Mouse (Mus musculus): Measurements from ENCODE around the gene 1810046K07Rik. TPM values are rescaled to one million over a fixed set of nuclear protein-coding genes. Genes with fewer than 3 reads are reported as not detected.
A peak's percentile ranks its signal among the peaks of the same experiment; 100 is the strongest.

Gene 1810046K07Rik
- not detected in 2 replicates for polyA plus RNA-seq (2014; fragmentation: Nextera tagmentation; extraction: Ambion mirVana)

DNA sequence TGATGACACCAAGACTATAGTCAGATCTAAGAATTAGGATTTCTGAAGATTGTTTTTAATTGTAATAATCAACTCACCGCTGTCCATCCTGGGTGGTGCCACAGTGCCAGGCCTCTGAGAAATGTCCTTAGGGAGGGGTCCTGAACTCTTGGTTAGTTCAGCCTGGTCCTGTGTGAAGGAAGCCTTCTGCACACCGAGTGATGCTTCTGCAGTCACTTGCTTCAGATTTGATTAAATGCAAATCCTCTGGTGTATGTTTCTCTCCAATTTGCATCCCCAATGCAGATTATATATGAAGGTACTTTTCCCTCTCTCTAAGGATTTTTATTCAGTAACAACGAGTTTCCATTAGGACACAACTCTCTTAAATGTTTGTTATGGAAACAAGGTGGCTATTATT is at the start of gene 1810046K07Rik:
TSS of gene 1810046K07Rik (minus strand) at position 187 of the 400 bp plus-strand sequence.
- WGBS: 91% methylated on average over 3 of the region's 3 CpGs
- no peaks in the 10 kb centered on the region for H3K27me3 ChIP-seq (ENCODE audit: control insufficient read depth, insufficient read depth, low read length)
- H3K27ac ChIP-seq (ENCODE audit: low read depth, low read length): no peak within 1 kb of the TSS
- H3K9me3 ChIP-seq (ENCODE audit: control insufficient read depth, low read length): no peaks in the 10 kb centered on the region
- no peak within 1 kb of the TSS for H3K4me2 ChIP-seq (ENCODE audit: low read depth)
- no peaks in the 10 kb centered on the region for H3K36me3 ChIP-seq (ENCODE audit: control insufficient read depth, insufficient read depth, low read length)
- no peak within 1 kb of the TSS for H3K9ac ChIP-seq (ENCODE audit: low read length)
- no peak for DNase-seq (ENCODE audit: low spot score)
- H3K4me1 ChIP-seq (ENCODE audit: control insufficient read depth, insufficient read depth, low read length): no peaks in the 10 kb centered on the region
- no peak within 1 kb of the TSS for H3K4me3 ChIP-seq (ENCODE audit: low read depth, low read length)
- ATAC-seq (ENCODE audit: insufficient read depth, low FRiP score, low TSS enrichment): no peak

- no peak for ATAC-seq (ENCODE audit: insufficient read depth, low FRiP score, low TSS enrichment)
- no peaks in the 10 kb centered on the region for H3K4me1 ChIP-seq (ENCODE audit: control insufficient read depth, insufficient read depth, low read length)
- 73% methylated on average over 3 of the region's 3 CpGs for WGBS
- H3K4me3 ChIP-seq (ENCODE audit: low read depth, low read length): no peak overlapping the region
- H3K27me3 ChIP-seq (ENCODE audit: control insufficient read depth, insufficient read depth, low read length): no peaks in the 10 kb centered on the region
- H3K27ac ChIP-seq (ENCODE audit: low read depth, low read length): no peak overlapping the region
- DNase-seq (ENCODE audit: low spot score): no peak
- H3K4me2 ChIP-seq (ENCODE audit: low read depth): no peak overlapping the region
- no peak overlapping the region for H3K9ac ChIP-seq (ENCODE audit: low read length)
- no peaks in the 10 kb centered on the region for H3K36me3 ChIP-seq (ENCODE audit: control insufficient read depth, insufficient read depth, low read length)
- no peaks in the 10 kb centered on the region for H3K9me3 ChIP-seq (ENCODE audit: control insufficient read depth, low read length)
Observed at GRCm38 (mm10) chr9:51369560-51369959, 40.8 kb upstream of the 1810046K07Rik start.

DNA sequence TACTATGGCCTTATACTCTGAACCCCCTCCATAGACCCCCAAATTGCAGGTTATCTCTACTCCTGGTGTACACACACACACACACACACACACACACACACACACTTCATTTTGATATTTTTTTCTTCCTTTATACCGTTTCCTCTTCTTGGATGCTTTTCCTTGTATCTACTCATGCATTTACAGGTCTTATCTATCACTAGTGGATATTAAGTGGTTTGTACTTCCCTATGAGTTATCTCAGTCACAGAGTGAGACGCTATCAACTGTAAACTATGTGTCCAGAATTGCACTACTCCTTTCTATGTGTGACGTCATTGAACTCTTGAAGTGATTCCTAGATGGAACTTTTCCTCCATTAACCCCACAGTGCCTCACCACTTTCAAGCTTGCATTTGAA is 38.4 kb upstream of the 1810046K07Rik start:
- Histone ChIP-seq H3K9ac (ENCODE audit: low read length) (no peak overlapping the region), H3K4me3 (ENCODE audit: low read depth, low read length) (no peak overlapping the region), H3K4me1 (ENCODE audit: control insufficient read depth, insufficient read depth, low read length) (no peaks in the 10 kb centered on the region), H3K4me2 (ENCODE audit: low read depth) (no peak overlapping the region), H3K9me3 (ENCODE audit: control insufficient read depth, low read length) (no peaks in the 10 kb centered on the region), H3K27ac (ENCODE audit: low read depth, low read length) (no peak overlapping the region), H3K36me3 (ENCODE audit: control insufficient read depth, insufficient read depth, low read length) (no peaks in the 10 kb centered on the region), H3K27me3 (ENCODE audit: control insufficient read depth, insufficient read depth, low read length) (no peaks in the 10 kb centered on the region)
- ATAC-seq (ENCODE audit: insufficient read depth, low FRiP score, low TSS enrichment) (no peak), DNase-seq (ENCODE audit: low spot score) (no peak)
- WGBS: 93% methylated on average over 3 of the region's 3 CpGs

DNA sequence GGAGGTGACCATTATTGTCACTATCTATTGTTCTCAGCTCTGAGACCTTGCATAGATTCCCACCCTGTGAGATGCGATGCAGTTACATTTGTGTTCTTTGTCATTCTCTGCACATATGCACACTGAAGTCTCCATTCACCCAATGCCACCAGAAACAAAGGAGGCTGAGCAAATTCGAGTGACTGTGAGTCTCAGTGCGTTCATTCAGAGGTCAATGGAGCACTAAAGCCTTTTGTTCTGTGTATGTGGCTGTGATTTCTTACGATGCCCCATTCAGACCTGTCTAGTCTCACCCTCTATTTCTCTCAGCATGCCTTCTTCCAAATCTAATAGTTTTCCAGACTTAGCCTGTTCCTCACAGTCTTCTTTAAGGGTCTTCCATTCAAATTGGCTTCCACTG is 35.3 kb upstream of the 1810046K07Rik start:
- 38% methylated on average over 4 of the region's 4 CpGs for WGBS

GRCm38 (mm10) chr9:51353511-51353910 is 24.8 kb upstream of the 1810046K07Rik start:
- no peaks in the 10 kb centered on the region for H3K4me1 ChIP-seq (ENCODE audit: control insufficient read depth, insufficient read depth, low read length)
- no peak overlapping the region for H3K4me2 ChIP-seq (ENCODE audit: low read depth)
- no peak overlapping the region for H3K27ac ChIP-seq (ENCODE audit: low read depth, low read length)
- no peaks in the 10 kb centered on the region for H3K36me3 ChIP-seq (ENCODE audit: control insufficient read depth, insufficient read depth, low read length)
- H3K27me3 ChIP-seq (ENCODE audit: control insufficient read depth, insufficient read depth, low read length): no peaks in the 10 kb centered on the region
- ATAC-seq (ENCODE audit: insufficient read depth, low FRiP score, low TSS enrichment): no peak
- H3K9ac ChIP-seq (ENCODE audit: low read length): no peak overlapping the region
- no peak overlapping the region for H3K4me3 ChIP-seq (ENCODE audit: low read depth, low read length)
- 83% methylated on average over 3 of the region's 3 CpGs for WGBS
- no peak for DNase-seq (ENCODE audit: low spot score)
- no peaks in the 10 kb centered on the region for H3K9me3 ChIP-seq (ENCODE audit: control insufficient read depth, low read length)

More for the DNA sequence above, 35.3 kb upstream of the 1810046K07Rik start:
- no peaks in the 10 kb centered on the region for H3K36me3 ChIP-seq (ENCODE audit: control insufficient read depth, insufficient read depth, low read length)
- H3K27me3 ChIP-seq (ENCODE audit: control insufficient read depth, insufficient read depth, low read length): no peaks in the 10 kb centered on the region
- H3K4me1 ChIP-seq (ENCODE audit: control insufficient read depth, insufficient read depth, low read length): no peaks in the 10 kb centered on the region
- peak; percentile 48; the same call in 1 of the 2 replicates for ATAC-seq (ENCODE audit: insufficient read depth, low FRiP score, low TSS enrichment)
- H3K4me2 ChIP-seq (ENCODE audit: low read depth): no peak overlapping the region
- peak; percentile 32 for DNase-seq (ENCODE audit: low spot score)
- no peak overlapping the region for H3K27ac ChIP-seq (ENCODE audit: low read depth, low read length)
- no peak overlapping the region for H3K4me3 ChIP-seq (ENCODE audit: low read depth, low read length)
- H3K9me3 ChIP-seq (ENCODE audit: control insufficient read depth, low read length): no peaks in the 10 kb centered on the region
- no peak overlapping the region for H3K9ac ChIP-seq (ENCODE audit: low read length)

DNA sequence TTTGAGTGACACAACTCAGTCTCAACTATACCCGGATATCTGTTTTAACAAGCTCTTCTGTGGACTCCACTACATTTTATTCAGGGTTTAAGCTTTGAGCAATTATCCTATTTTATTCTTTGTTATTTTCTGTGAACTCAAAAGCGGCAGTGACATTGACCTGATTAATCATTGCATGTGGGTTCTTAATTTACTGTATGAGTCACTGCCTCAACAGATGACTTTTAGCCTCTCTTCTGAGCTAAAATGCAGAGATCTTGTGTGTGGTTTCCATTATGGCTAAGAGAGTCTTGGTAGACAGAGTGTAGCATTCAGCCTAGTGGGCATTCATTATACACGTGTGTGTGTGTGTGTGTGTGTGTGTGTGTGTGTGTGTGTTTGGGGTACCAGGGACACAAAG is 24.2 kb upstream of the 1810046K07Rik start:
- DNase-seq (ENCODE audit: low spot score) (no peak), ATAC-seq (ENCODE audit: insufficient read depth, low FRiP score, low TSS enrichment) (no peak)
- Histone ChIP-seq H3K27ac (ENCODE audit: low read depth, low read length) (no peak overlapping the region), H3K27me3 (ENCODE audit: control insufficient read depth, insufficient read depth, low read length) (no peaks in the 10 kb centered on the region), H3K36me3 (ENCODE audit: control insufficient read depth, insufficient read depth, low read length) (no peaks in the 10 kb centered on the region), H3K4me2 (ENCODE audit: low read depth) (no peak overlapping the region), H3K4me3 (ENCODE audit: low read depth, low read length) (no peak overlapping the region), H3K9me3 (ENCODE audit: control insufficient read depth, low read length) (no peaks in the 10 kb centered on the region), H3K4me1 (ENCODE audit: control insufficient read depth, insufficient read depth, low read length) (no peaks in the 10 kb centered on the region), H3K9ac (ENCODE audit: low read length) (no peak overlapping the region)
- 93% methylated on average over 3 of the region's 3 CpGs for WGBS

- 78% methylated on average over 5 of the region's 5 CpGs for WGBS
Observed at GRCm38 (mm10) chr9:51349422-51349821, 20.7 kb upstream of the 1810046K07Rik start.

GRCm38 (mm10) chr9:51345768-51346167 is 17.1 kb upstream of the 1810046K07Rik start:
- no peaks in the 10 kb centered on the region for H3K4me1 ChIP-seq (ENCODE audit: control insufficient read depth, insufficient read depth, low read length)
- H3K9ac ChIP-seq (ENCODE audit: low read length): no peak overlapping the region
- no peak overlapping the region for H3K4me2 ChIP-seq (ENCODE audit: low read depth)
- DNase-seq (ENCODE audit: low spot score) (no peak), ATAC-seq (ENCODE audit: insufficient read depth, low FRiP score, low TSS enrichment) (no peak)
- H3K27me3 ChIP-seq (ENCODE audit: control insufficient read depth, insufficient read depth, low read length): no peaks in the 10 kb centered on the region
- H3K27ac ChIP-seq (ENCODE audit: low read depth, low read length): no peak overlapping the region
- H3K9me3 ChIP-seq (ENCODE audit: control insufficient read depth, low read length): no peaks in the 10 kb centered on the region
- H3K4me3 ChIP-seq (ENCODE audit: low read depth, low read length): no peak overlapping the region
- no peaks in the 10 kb centered on the region for H3K36me3 ChIP-seq (ENCODE audit: control insufficient read depth, insufficient read depth, low read length)
- WGBS: 92% methylated on average over 9 of the region's 9 CpGs

More at GRCm38 (mm10) chr9:51349422-51349821, 20.7 kb upstream of the 1810046K07Rik start:
- Histone ChIP-seq H3K27ac (ENCODE audit: low read depth, low read length) (no peak overlapping the region), H3K36me3 (ENCODE audit: control insufficient read depth, insufficient read depth, low read length) (no peaks in the 10 kb centered on the region), H3K4me3 (ENCODE audit: low read depth, low read length) (no peak overlapping the region), H3K9me3 (ENCODE audit: control insufficient read depth, low read length) (no peaks in the 10 kb centered on the region), H3K9ac (ENCODE audit: low read length) (no peak overlapping the region), H3K4me2 (ENCODE audit: low read depth) (no peak overlapping the region), H3K4me1 (ENCODE audit: control insufficient read depth, insufficient read depth, low read length) (no peaks in the 10 kb centered on the region), H3K27me3 (ENCODE audit: control insufficient read depth, insufficient read depth, low read length) (no peaks in the 10 kb centered on the region)
- no peak for ATAC-seq (ENCODE audit: insufficient read depth, low FRiP score, low TSS enrichment)
- DNase-seq (ENCODE audit: low spot score): no peak

DNA sequence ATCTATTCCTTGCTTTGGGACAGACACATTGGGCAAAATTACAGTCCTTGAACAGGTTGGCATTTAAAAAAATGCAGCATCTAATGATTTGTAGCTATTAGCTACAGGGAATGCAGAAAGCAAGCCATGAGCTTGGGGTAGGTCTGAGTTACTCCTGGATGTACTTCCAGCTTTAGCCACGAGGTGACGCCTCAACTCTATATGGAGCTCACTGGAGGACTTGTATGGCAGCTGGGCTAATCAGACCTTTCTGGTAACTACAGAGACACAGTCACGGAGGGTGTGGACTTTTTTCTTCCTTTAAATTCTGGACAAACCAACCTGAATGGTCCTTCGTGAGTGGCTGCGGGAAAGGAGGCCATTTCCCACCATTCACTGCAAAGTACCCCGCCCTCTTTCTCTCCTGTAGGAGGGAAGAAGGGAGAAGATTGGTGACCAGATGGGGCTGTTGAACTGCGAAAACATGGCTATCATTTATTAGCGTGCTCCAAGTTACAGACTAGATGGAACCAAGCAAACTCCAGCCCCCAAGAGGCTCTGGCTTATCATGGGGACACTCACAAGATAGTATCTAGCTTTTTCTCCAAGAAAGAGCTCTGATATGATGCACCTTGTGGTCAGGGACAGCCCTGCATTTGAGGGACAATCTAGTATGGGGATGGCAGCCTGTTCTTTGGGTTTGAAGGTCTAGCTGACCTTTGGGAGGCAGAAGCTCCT is 6.7 kb upstream of the 1810046K07Rik start:
- no peaks in the 10 kb centered on the region for H3K4me1 ChIP-seq (ENCODE audit: control insufficient read depth, insufficient read depth, low read length)

More for the DNA sequence above, 6.7 kb upstream of the 1810046K07Rik start:
- ATAC-seq (ENCODE audit: insufficient read depth, low FRiP score, low TSS enrichment) (0 out of 2 replicates have a peak, but pooled peaks have one; percentile 50), DNase-seq (ENCODE audit: low spot score) (peak; percentile 87)
- no peaks in the 10 kb centered on the region for H3K27me3 ChIP-seq (ENCODE audit: control insufficient read depth, insufficient read depth, low read length)
- no peak overlapping the region for H3K4me2 ChIP-seq (ENCODE audit: low read depth)
- no peak overlapping the region for H3K4me3 ChIP-seq (ENCODE audit: low read depth, low read length)
- H3K27ac ChIP-seq (ENCODE audit: low read depth, low read length): no peak overlapping the region
- H3K36me3 ChIP-seq (ENCODE audit: control insufficient read depth, insufficient read depth, low read length): no peaks in the 10 kb centered on the region
- H3K9me3 ChIP-seq (ENCODE audit: control insufficient read depth, low read length): no peaks in the 10 kb centered on the region
- no peak overlapping the region for H3K9ac ChIP-seq (ENCODE audit: low read length)
- 32% methylated on average over 8 of the region's 8 CpGs for WGBS

Measured in neural tube, embryonic 11.5 days (tissue).